Mouse (Mus musculus): ENCODE data around the gene Dhh. TPM values are rescaled to one million over a fixed set of nuclear protein-coding genes. Genes with fewer than 3 reads are reported as not detected.
"Not testable (repeated sequence)": the region's sequence is repeated elsewhere in the genome, so short reads cannot be mapped to it uniquely, and the experiment has no call there.

Gene Dhh
- polyA plus RNA-seq, 1 experiment = 0.07 TPM

DNA sequence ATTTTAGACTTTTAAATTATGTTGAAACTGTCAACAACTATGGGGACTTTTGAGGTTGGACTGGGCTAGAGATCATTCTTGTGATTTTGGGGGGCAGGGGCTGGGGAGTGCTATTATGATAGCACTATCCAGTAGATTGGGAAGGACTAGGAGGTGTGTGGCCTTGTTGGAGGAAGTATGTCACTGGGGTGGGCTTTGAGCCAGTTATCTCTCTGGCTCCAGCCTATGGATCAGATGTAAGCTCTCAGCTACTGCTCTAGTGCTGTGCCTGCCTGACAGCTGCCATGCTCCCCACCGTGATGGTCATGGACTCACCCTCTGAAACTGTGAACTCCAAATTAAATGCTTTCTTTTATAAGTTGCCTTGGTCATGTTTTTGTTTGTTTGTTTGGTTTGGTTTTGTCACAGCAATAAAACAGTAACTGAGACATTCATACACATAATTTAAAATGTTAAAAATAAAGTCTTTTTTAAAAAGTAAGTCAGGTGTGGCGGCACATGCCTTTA, 24.7 kb upstream of the Dhh start:
- H3K4me1 ChIP-seq (ENCODE audit: control insufficient read depth, insufficient read depth, low read length) = no peaks in the 10 kb centered on the region
- no peak overlapping the region for H3K27ac ChIP-seq (ENCODE audit: insufficient read depth, low read length)
- no peaks in the 10 kb centered on the region for H3K27me3 ChIP-seq (ENCODE audit: control insufficient read depth, insufficient read depth, low read length)
- H3K4me3 ChIP-seq (replicated peaks; ENCODE audit: insufficient read depth, low read depth, low read length) = no peak overlapping the region
- WGBS = 59% methylated on average over 2 of the region's 2 CpGs
- TF ChIP-seq POLR2A (IDR thresholded peaks at IDR 0.05; ENCODE audit: borderline replicate concordance, insufficient read depth, low read length) (no peak), CTCF (IDR thresholded peaks at IDR 0.05; ENCODE audit: borderline replicate concordance, insufficient read depth, low read depth, low read length) (no peak)
- DNase-seq = no peak

DNA sequence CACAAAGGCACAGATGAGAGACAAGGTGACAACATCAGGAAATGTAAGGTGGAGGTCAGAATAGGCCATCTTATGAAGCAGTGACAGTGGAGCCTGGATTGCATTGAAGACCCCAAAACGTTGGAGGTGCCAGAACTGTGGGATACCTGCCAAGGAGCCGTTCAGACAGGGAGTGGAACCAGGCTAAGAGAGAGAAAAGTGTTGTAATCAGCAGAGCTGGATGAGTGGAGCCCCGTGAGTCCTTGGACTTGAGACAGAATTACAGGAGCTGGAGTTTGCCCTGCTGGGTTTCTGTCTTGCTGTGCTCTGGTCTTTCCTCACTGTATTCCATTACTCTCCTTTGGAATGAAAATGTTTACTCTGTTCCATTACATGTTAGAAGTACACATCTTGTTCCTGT, 24.2 kb upstream of the Dhh start:
- no peaks in the 10 kb centered on the region for H3K4me1 ChIP-seq (ENCODE audit: control insufficient read depth, insufficient read depth, low read length)
- no peak overlapping the region for H3K27ac ChIP-seq (ENCODE audit: insufficient read depth, low read length)
- H3K27me3 ChIP-seq (ENCODE audit: control insufficient read depth, insufficient read depth, low read length) = no peaks in the 10 kb centered on the region
- no peak for DNase-seq
- 11% methylated on average over 3 of the region's 3 CpGs for WGBS
- no peak for TF ChIP-seq POLR2A (IDR thresholded peaks at IDR 0.05; ENCODE audit: borderline replicate concordance, insufficient read depth, low read length)
- no peak for TF ChIP-seq CTCF (IDR thresholded peaks at IDR 0.05; ENCODE audit: borderline replicate concordance, insufficient read depth, low read depth, low read length)
- no peak overlapping the region for H3K4me3 ChIP-seq (replicated peaks; ENCODE audit: insufficient read depth, low read depth, low read length)

DNA sequence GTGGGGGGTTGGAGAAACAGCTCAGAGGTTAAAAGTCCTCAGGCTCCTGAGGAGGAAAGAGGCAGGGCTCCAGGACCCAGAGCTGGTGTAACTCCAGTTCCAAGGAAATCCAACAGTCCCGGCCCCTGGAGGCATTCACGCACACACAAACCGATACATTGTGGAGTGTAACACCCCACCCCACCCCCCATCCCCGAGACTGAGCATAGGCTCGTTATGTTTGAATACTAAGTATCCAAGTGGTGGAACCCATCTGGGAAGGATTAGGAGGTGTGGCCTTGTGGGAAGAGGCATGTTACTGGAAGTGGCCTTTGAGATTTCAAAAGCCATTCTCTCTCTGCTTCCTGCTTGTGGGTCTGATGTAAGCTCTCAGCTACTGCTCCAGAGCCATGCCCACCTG, 23.2 kb upstream of the Dhh start:
- Histone ChIP-seq H3K4me1 (ENCODE audit: control insufficient read depth, insufficient read depth, low read length) (no peaks in the 10 kb centered on the region; the same call in 1 of the 2 replicates), H3K4me3 (replicated peaks; ENCODE audit: insufficient read depth, low read depth, low read length) (no peak overlapping the region), H3K27me3 (ENCODE audit: control insufficient read depth, insufficient read depth, low read length) (no peaks in the 10 kb centered on the region), H3K27ac (ENCODE audit: insufficient read depth, low read length) (no peak overlapping the region)
- TF ChIP-seq CTCF (IDR thresholded peaks at IDR 0.05; ENCODE audit: borderline replicate concordance, insufficient read depth, low read depth, low read length) = no peak
- TF ChIP-seq POLR2A (IDR thresholded peaks at IDR 0.05; ENCODE audit: borderline replicate concordance, insufficient read depth, low read length) = no peak
- 79% methylated on average over 5 of the region's 5 CpGs for WGBS
- no peak for DNase-seq

DNA sequence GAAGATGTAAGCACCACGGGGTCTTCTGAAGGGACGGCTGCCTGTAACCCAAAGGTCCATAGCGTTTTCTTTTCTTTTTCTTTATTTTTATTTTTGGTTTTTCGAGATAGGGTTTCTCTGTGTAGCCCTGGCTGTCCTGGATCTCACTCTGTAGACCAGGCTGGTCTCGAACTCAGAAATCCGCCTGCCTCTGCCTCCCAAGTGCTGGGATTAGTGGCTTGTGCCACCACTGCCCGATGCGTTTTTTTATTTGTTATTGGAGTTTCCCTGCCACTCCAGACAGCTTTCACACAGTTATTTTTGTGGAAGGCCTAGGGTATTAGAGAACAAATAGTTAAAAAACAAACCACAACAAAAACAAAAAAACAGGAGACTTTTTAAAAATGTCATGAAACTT, 20.2 kb upstream of the Dhh start:
- Histone ChIP-seq H3K27ac (ENCODE audit: insufficient read depth, low read length) (peak overlapping the region; percentile 57; the same call in 1 of the 2 replicates), H3K4me3 (replicated peaks; ENCODE audit: insufficient read depth, low read depth, low read length) (peak overlapping the region; percentile 75)
- not testable (repeated sequence) for H3K27me3 ChIP-seq (ENCODE audit: control insufficient read depth, insufficient read depth, low read length); H3K4me1 ChIP-seq (ENCODE audit: control insufficient read depth, insufficient read depth, low read length); DNase-seq
- WGBS = 14% methylated on average over 8 of the region's 8 CpGs

DNA sequence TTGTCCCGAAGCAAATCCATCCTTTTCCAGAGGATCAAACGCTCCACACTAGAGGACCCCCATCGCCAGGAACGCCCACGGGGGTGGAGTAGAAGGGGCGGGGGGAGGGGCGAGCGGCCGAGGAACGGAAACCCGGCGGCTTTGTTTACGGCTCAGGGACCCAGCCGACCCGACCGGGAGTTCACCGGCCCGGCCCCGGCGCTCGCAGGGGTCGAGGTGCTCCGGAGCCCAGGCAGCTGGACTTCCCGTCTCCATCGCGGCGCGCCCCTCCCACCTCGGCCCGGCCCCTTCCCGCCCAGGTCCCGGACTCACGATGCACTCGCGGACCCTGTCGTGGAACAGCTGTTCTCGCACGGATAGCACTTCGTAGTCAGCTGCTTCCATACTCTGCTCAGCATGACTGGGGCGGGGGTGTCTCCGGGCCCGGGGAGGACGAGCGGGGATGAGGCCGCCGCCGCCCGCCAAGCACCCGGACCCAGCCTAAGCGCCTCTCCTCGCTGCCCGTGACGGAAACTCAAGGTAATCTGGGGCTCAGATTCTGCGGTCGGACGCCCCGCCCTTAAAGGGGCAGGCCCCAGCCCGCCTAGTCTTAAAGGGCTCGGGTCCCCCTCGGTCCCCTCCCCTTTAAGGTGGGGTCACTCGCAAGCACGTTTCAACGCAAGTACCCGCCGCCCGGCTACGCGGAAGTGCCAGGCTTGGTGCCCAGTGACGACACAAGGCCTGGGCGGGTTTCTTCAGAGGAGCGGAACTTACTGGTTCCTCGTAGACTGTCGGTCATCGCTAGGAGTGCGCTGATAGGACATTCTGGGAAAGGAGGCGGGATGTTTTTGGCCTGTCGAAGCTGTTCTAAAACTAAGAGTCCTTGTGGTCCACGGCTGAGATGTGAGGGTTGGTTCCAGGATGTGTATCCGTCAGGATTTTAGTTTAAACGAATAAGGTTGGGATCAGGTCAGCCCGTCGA, 19.5 kb upstream of the Dhh start, which contains the start of gene Lmbr1l:
Lmbr1l (minus strand) TSS at position 694 of the 961 bp plus-strand sequence.
- Histone ChIP-seq H3K4me3 (replicated peaks; ENCODE audit: insufficient read depth, low read depth, low read length) (peak within 1 kb of the TSS; percentile 80), H3K27ac (ENCODE audit: insufficient read depth, low read length) (peak within 1 kb of the TSS; percentile 57; the same call in 1 of the 2 replicates), H3K4me1 (ENCODE audit: control insufficient read depth, insufficient read depth, low read length) (peaks cover 4% of the 10 kb centered on the region; the same call in 1 of the 2 replicates), H3K27me3 (ENCODE audit: control insufficient read depth, insufficient read depth, low read length) (no peaks in the 10 kb centered on the region)
- peak; percentile 99 to 100 for DNase-seq
- TF ChIP-seq POLR2A (IDR thresholded peaks at IDR 0.05; ENCODE audit: borderline replicate concordance, insufficient read depth, low read length) = peak; percentile 85; the same call in 1 of the 2 replicates
- no peak for TF ChIP-seq CTCF (IDR thresholded peaks at IDR 0.05; ENCODE audit: borderline replicate concordance, insufficient read depth, low read depth, low read length)
- under 1% methylated on average over 82 of the region's 82 CpGs for WGBS

DNA sequence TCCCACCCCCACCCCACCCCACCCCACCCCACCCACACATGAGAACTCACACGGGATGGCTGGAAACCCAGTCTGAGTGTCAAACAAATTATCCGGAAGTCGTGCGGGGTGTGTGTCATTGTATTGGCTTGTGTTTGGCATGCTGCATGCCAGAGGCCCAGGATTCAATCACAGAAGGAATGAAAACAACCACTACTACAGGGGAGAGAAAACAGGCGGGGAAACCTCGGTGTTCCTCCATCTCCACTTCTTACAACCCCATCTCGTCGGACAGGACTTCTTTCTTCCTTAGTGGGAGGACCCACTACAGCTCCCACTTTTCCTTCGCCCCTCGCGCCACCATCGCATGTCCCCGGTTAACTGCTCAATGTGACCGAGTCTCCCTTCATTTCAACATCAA, 18.8 kb upstream of the Dhh start:
- no peak for DNase-seq
- Histone ChIP-seq H3K27me3 (ENCODE audit: control insufficient read depth, insufficient read depth, low read length) (no peaks in the 10 kb centered on the region), H3K4me1 (ENCODE audit: control insufficient read depth, insufficient read depth, low read length) (peaks cover 4% of the 10 kb centered on the region; the same call in 1 of the 2 replicates), H3K4me3 (replicated peaks; ENCODE audit: insufficient read depth, low read depth, low read length) (peak overlapping the region; percentile 80), H3K27ac (ENCODE audit: insufficient read depth, low read length) (no peak overlapping the region)
- TF ChIP-seq POLR2A (IDR thresholded peaks at IDR 0.05; ENCODE audit: borderline replicate concordance, insufficient read depth, low read length) (no peak), CTCF (IDR thresholded peaks at IDR 0.05; ENCODE audit: borderline replicate concordance, insufficient read depth, low read depth, low read length) (no peak)
- WGBS = under 1% methylated on average over 14 of the region's 14 CpGs

DNA sequence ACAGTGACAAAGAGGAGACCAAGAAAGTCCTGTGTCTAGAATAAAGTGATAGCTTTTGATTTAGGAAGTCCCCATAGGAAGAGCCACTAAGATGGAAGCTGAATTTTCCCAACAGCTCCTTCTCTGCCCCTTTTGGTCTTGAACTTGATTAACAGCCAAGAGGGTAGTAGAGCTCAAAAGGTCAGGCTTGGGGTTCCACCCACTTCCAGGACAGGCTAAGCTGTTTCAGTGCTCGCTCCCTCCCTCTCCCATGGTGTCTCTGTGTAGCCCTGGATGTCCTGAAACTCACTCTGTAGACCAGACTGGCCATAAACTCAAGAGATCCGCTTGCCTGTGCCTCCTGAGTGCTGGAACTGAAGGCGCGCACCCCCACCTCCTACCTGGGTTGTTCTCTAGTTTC, 17.7 kb upstream of the Dhh start:
- Histone ChIP-seq H3K4me1 (ENCODE audit: control insufficient read depth, insufficient read depth, low read length) (peaks cover 4% of the 10 kb centered on the region; the same call in 1 of the 2 replicates), H3K27me3 (ENCODE audit: control insufficient read depth, insufficient read depth, low read length) (no peaks in the 10 kb centered on the region), H3K27ac (ENCODE audit: insufficient read depth, low read length) (no peak overlapping the region), H3K4me3 (replicated peaks; ENCODE audit: insufficient read depth, low read depth, low read length) (no peak overlapping the region)
- WGBS = 91% methylated on average over 4 of the region's 4 CpGs
- no peak for TF ChIP-seq CTCF (IDR thresholded peaks at IDR 0.05; ENCODE audit: borderline replicate concordance, insufficient read depth, low read depth, low read length)
- DNase-seq = no peak

DNA sequence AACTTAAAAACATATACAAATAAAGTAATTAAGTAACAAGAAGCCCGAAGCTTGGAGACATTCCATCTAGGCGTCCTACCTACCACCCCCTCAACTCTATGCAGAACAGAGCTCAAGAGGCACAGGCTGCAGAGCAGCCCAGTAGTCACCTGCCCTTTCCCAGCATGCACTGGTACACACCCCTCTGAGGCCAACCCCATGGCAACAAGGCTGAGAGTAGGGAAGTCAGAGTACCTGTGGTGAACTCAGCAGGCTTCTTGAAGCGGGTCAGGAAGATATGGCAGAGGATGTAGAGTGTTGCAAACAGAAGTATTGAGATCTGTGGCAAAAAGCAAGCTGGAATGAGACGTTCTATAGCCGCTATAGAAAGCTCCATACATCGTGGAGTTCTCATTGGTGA, 16.6 kb upstream of the Dhh start:
- no peaks in the 10 kb centered on the region for H3K27me3 ChIP-seq (ENCODE audit: control insufficient read depth, insufficient read depth, low read length)
- peaks cover 4% of the 10 kb centered on the region; the same call in 1 of the 2 replicates for H3K4me1 ChIP-seq (ENCODE audit: control insufficient read depth, insufficient read depth, low read length)
- no peak overlapping the region for H3K4me3 ChIP-seq (replicated peaks; ENCODE audit: insufficient read depth, low read depth, low read length)
- TF ChIP-seq POLR2A (IDR thresholded peaks at IDR 0.05; ENCODE audit: borderline replicate concordance, insufficient read depth, low read length) = no peak
- no peak for TF ChIP-seq CTCF (IDR thresholded peaks at IDR 0.05; ENCODE audit: borderline replicate concordance, insufficient read depth, low read depth, low read length)
- no peak overlapping the region for H3K27ac ChIP-seq (ENCODE audit: insufficient read depth, low read length)
- WGBS = 90% methylated on average over 6 of the region's 6 CpGs
- no peak for DNase-seq
